Mouse (Mus musculus) stomach, adult 2 months (tissue): Measurements from ENCODE around the gene Foxj1. TPM values are rescaled to one million over a fixed set of nuclear protein-coding genes. Genes with fewer than 3 reads are reported as not detected.

Source experiments
- polyA plus RNA-seq: library from polyadenylated mRNA; depleted of rRNA; stranded (reverse); fragments of >200 nt; gene quantifications from 2 replicates; pipeline ENCODE4 v1.2.3, GENCODE M21; 2012; rRNA removed

The Foxj1 gene
- 0.15 and 0.68 TPM in 2 replicates for polyA plus RNA-seq

DNA sequence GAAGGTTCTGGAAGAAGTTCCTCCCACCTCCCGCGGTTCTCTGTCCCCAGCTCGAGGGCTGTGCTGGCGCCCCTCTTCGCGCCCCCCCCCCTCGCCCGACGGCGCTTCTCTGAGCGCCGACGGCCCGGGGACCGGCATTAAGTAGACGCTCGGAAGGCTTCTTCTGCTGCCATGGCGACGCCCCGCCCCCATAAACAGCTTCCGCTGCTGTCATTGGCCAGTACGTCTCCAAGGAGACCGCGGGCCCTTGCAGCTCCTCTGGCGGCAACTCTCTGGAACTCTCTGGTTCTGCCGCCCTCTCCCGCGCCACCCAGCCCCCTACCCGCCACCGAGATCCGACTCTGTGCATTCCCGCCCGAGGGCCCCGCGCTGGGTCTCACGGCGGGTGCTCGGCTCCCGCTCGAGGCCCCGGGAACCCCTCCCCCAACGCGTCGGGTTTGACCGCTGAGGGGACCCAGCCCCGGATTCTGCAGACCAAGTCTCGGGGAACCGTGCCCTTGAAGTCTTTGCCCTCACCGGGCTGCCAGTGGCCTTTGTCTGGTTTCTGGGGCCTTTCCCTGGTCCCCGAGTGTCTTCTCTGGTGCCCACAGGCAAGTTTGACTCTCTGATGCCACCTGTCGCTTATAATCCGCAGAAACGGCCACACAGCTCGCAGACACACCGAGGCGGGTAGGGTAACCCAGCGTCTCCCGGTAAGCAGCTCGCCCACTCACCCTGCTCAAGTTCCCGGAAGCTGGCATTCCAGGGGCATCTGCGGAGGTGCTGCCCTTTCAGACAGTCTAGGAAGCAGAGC is at the start of gene Foxj1:
Foxj1 (minus strand) TSS at position 156 of the 793 bp plus-strand sequence.

DNA sequence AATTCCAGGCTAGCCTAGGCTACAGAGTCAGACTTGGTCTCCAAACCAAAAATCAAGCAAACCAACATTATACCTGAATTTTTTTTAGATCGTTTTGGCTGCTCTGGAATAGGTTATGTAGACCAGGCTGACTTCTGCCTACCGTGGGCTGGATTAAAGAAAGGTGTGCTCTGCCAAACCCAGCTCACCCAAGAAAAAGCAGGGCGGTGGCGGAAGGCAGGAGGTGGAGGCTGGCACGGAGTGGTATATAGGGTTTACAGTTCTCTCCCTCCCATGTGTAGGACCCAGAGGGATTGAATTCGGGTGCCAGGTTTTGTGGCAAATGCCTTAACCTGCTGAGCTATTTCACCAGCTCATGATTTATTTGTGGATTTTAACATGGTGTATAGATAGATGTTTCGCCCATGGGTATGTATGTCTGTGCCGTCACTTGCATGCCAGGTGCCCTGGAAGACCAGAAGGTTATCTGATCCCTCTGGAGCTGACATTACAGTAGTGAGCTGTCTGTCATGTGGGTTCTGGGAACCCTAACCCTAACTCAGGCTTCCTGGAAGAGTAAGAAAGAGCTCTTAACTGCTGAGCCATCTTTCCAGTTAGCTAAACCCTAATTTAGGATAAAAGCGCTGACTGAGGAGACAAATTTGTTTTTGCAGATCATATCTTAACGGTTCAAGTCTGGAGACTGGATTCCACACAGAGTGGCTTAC is 28.0 kb downstream of the Foxj1 start, which contains the start of gene Exoc7:
Exoc7 (minus strand) TSS at position 215 of the 707 bp plus-strand sequence.

DNA sequence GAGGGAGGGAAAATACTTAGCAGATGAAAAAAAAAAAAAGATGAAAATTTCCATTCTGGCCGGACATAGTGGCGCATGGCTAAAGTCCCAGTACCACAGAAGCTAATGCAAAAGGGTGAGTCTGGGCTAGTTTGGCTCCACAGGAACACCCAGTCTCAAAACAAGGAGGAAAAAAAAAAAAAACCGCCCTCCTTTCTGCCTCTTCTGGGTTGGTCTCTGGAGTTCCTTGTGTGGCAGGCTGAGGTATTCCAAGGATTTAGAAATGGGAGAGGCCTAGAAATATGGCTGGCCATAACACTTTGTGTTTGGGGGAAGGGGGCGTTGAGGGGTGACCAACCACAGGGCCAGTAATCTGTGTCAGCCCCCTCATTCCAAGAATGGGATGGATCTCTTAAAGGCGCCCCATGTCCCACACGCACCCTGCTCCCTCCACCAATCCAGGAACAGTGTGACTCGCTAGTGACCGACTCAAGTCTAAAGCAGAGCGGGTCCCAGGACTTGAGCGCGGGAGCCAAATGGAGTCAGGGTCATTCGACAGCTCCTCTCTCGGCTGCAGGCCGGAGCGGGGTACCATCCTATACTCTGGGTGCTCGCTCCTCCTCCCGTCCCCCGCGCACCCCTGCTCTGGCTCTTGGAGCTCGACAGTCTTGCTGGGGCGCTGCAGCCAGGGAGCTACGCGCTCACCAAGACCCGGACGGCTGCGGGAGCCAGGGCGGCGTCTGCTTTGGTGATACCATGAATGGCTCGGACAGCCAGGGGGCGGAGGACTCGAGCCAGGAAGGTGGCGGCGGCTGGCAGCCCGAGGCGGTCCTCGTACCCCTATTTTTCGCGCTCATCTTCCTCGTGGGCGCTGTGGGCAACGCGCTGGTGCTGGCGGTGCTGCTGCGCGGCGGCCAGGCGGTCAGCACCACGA is 54.2 kb downstream of the Foxj1 start, which contains the start of gene Galr2:
Galr2 (plus strand) TSS at position 189 of the 913 bp plus-strand sequence.

Other genes with a start within 250 kb of the Foxj1 start
- gene Wbp2, start 248.4 kb downstream of the Foxj1 start, polyA plus RNA-seq, result 168 and 184 TPM in 2 replicates
- 47.2 and 62.0 TPM in 2 replicates for gene Trim47, start 208.2 kb downstream of the Foxj1 start, polyA plus RNA-seq
- 6.7 and 7.1 TPM in 2 replicates for gene Trim65, start 204.3 kb downstream of the Foxj1 start, polyA plus RNA-seq
- 49.6 and 56.5 TPM in 2 replicates for gene Mrpl38, start 196.5 kb downstream of the Foxj1 start, polyA plus RNA-seq
- gene Fbf1, start 167.2 kb downstream of the Foxj1 start, polyA plus RNA-seq, result 7.2 and 9.5 TPM in 2 replicates
- 10.8 and 11.8 TPM in 2 replicates for gene Ten1, start 136.5 kb downstream of the Foxj1 start, polyA plus RNA-seq
- gene Acox1, start 136.4 kb downstream of the Foxj1 start, polyA plus RNA-seq, result 42.7 and 56.9 TPM in 2 replicates
- 18.9 and 19.2 TPM in 2 replicates for gene Evpl, start 97.3 kb downstream of the Foxj1 start, polyA plus RNA-seq
- 18.6 and 18.9 TPM in 2 replicates for gene Srp68, start 61.2 kb downstream of the Foxj1 start, polyA plus RNA-seq
- 3.1 and 5.7 TPM in 2 replicates for gene Galr2, start 54.5 kb downstream of the Foxj1 start, polyA plus RNA-seq
- gene Exoc7, start 28.2 kb downstream of the Foxj1 start, polyA plus RNA-seq, result 12.6 and 12.9 TPM in 2 replicates
- gene Rnf157, start 77.6 kb upstream of the Foxj1 start, polyA plus RNA-seq, result 0.94 and 1.5 TPM in 2 replicates
- gene Ubald2, start 98.7 kb upstream of the Foxj1 start, polyA plus RNA-seq, result 179 and 252 TPM in 2 replicates
- 0.15 and 0.16 TPM in 2 replicates for gene Qrich2, start 130.8 kb upstream of the Foxj1 start, polyA plus RNA-seq
- 66.8 and 174 TPM in 2 replicates for gene Prpsap1, start 158.8 kb upstream of the Foxj1 start, polyA plus RNA-seq
- gene Sphk1, start 195.5 kb upstream of the Foxj1 start, polyA plus RNA-seq, result 5.5 and 6.2 TPM in 2 replicates
- gene Ube2o, start 246.0 kb upstream of the Foxj1 start, polyA plus RNA-seq, result 7.3 and 8.5 TPM in 2 replicates